Mouse (Mus musculus): ENCODE results near the gene Olfr328. TPM values are rescaled to one million over a fixed set of nuclear protein-coding genes. Genes with fewer than 3 reads are reported as not detected.
"Not testable (repeated sequence)": the region's sequence is repeated elsewhere in the genome, so short reads cannot be mapped to it uniquely, and the experiment has no call there.

Gene Olfr328
- polyA plus RNA-seq, 1 experiment from 2014 or later, result not detected

GRCm38 (mm10) chr11:58546322-58546721, 9.1 kb downstream of the Olfr328 start, which contains the start of gene Olfr329-ps:
Gene Olfr329-ps (minus strand): TSS chr11:58546422.
- Histone ChIP-seq H3K27me3 (ENCODE audit: insufficient read depth, low read length) (no peaks in the 10 kb centered on the region), H3K27ac (ENCODE audit: low read depth) (no peak within 1 kb of the TSS), H3K9me3 (ENCODE audit: low read length) (no peaks in the 10 kb centered on the region), H3K4me1 (ENCODE audit: insufficient read depth) (no peaks in the 10 kb centered on the region), H3K9ac (replicated peaks) (no peak within 1 kb of the TSS), H3K4me3 (ENCODE audit: low read depth, low read length) (no peak within 1 kb of the TSS), H3K4me2 (ENCODE audit: low read depth, low read length) (no peak within 1 kb of the TSS), H3K36me3 (replicated peaks; ENCODE audit: insufficient read depth, low read length) (no peaks in the 10 kb centered on the region)
- ATAC-seq (no peak), DNase-seq (no peak)
- no peak for TF ChIP-seq CTCF (IDR thresholded peaks at IDR 0.05; ENCODE audit: low read depth)
- TF ChIP-seq EP300 (IDR thresholded peaks at IDR 0.05; ENCODE audit: low read depth), result no peak
- 77% methylated on average over 5 of the region's 5 CpGs for WGBS (ENCODE audit: insufficient replicate concordance)

GRCm38 (mm10) chr11:58534736-58535135, 20.7 kb downstream of the Olfr328 start, which contains the start of gene Olfr330:
Gene Olfr330 (minus strand): TSS chr11:58534836.
- not testable (repeated sequence) for H3K4me1 ChIP-seq (ENCODE audit: insufficient read depth); H3K36me3 ChIP-seq (replicated peaks; ENCODE audit: insufficient read depth, low read length); H3K9ac ChIP-seq (replicated peaks); H3K27me3 ChIP-seq (ENCODE audit: insufficient read depth, low read length); DNase-seq; ATAC-seq; H3K9me3 ChIP-seq (ENCODE audit: low read length); H3K27ac ChIP-seq (ENCODE audit: low read depth); H3K4me2 ChIP-seq (ENCODE audit: low read depth, low read length); H3K4me3 ChIP-seq (ENCODE audit: low read depth, low read length)

- not testable (repeated sequence) for ATAC-seq; H3K27me3 ChIP-seq (ENCODE audit: insufficient read depth, low read length); H3K4me1 ChIP-seq (ENCODE audit: insufficient read depth); H3K36me3 ChIP-seq (replicated peaks; ENCODE audit: insufficient read depth, low read length); H3K4me2 ChIP-seq (ENCODE audit: low read depth, low read length); H3K4me3 ChIP-seq (ENCODE audit: low read depth, low read length); H3K27ac ChIP-seq (ENCODE audit: low read depth); DNase-seq; H3K9me3 ChIP-seq (ENCODE audit: low read length); H3K9ac ChIP-seq (replicated peaks)
- WGBS (ENCODE audit: insufficient replicate concordance), result 83% methylated on average over 7 of the region's 9 CpGs
These were observed 35.7 kb downstream of the Olfr328 start for GRCm38 (mm10) chr11:58519756-58520155.

- H3K4me1 ChIP-seq (ENCODE audit: insufficient read depth); ATAC-seq; H3K4me2 ChIP-seq (ENCODE audit: low read depth, low read length); DNase-seq; H3K36me3 ChIP-seq (replicated peaks; ENCODE audit: insufficient read depth, low read length); H3K9me3 ChIP-seq (ENCODE audit: low read length); H3K27me3 ChIP-seq (ENCODE audit: insufficient read depth, low read length); H3K27ac ChIP-seq (ENCODE audit: low read depth); H3K4me3 ChIP-seq (ENCODE audit: low read depth, low read length); H3K9ac ChIP-seq (replicated peaks): not testable (repeated sequence)
- WGBS (ENCODE audit: insufficient replicate concordance), result 91% methylated on average over 15 of the region's 18 CpGs
These were observed 36.5 kb downstream of the Olfr328 start for GRCm38 (mm10) chr11:58518916-58519315.

- 73% methylated on average over 19 of the region's 19 CpGs for WGBS (ENCODE audit: insufficient replicate concordance)
- H3K4me3 ChIP-seq (ENCODE audit: low read depth, low read length); H3K27me3 ChIP-seq (ENCODE audit: insufficient read depth, low read length); H3K4me2 ChIP-seq (ENCODE audit: low read depth, low read length); H3K9me3 ChIP-seq (ENCODE audit: low read length); ATAC-seq; H3K36me3 ChIP-seq (replicated peaks; ENCODE audit: insufficient read depth, low read length); H3K4me1 ChIP-seq (ENCODE audit: insufficient read depth); DNase-seq; H3K9ac ChIP-seq (replicated peaks); H3K27ac ChIP-seq (ENCODE audit: low read depth): not testable (repeated sequence)
These were observed 46.4 kb downstream of the Olfr328 start for GRCm38 (mm10) chr11:58509058-58509457.

GRCm38 (mm10) chr11:58502472-58502871, 53.0 kb downstream of the Olfr328 start, which contains the start of gene Olfr331:
Gene Olfr331 (minus strand): TSS chr11:58502572.
- not testable (repeated sequence) for H3K27me3 ChIP-seq (ENCODE audit: insufficient read depth, low read length); H3K4me1 ChIP-seq (ENCODE audit: insufficient read depth); H3K9me3 ChIP-seq (ENCODE audit: low read length); H3K4me3 ChIP-seq (ENCODE audit: low read depth, low read length); ATAC-seq; H3K9ac ChIP-seq (replicated peaks); H3K27ac ChIP-seq (ENCODE audit: low read depth); H3K4me2 ChIP-seq (ENCODE audit: low read depth, low read length); H3K36me3 ChIP-seq (replicated peaks; ENCODE audit: insufficient read depth, low read length); DNase-seq

Other genes with a start within 250 kb of the Olfr328 start
- gene Zfp692, start 248.6 kb downstream of the Olfr328 start, polyA plus RNA-seq (2015; fragmentation: Nextera tagmentation; extraction: Ambion mirVana), result 3.3 and 4.0 TPM in 2 replicates
- 44.4 and 46.2 TPM in 2 replicates for gene Zfp672, start 225.3 kb downstream of the Olfr328 start, polyA plus RNA-seq (2015; fragmentation: Nextera tagmentation; extraction: Ambion mirVana)
- 10.5 and 11.0 TPM in 2 replicates for gene Sh3bp5l, start 224.9 kb downstream of the Olfr328 start, polyA plus RNA-seq (2015; fragmentation: Nextera tagmentation; extraction: Ambion mirVana)
- gene Lypd8, start 176.6 kb downstream of the Olfr328 start, polyA plus RNA-seq (2015; fragmentation: Nextera tagmentation; extraction: Ambion mirVana), result not detected in 2 replicates
- gene 1810065E05Rik, start 134.5 kb downstream of the Olfr328 start, polyA plus RNA-seq (2015; fragmentation: Nextera tagmentation; extraction: Ambion mirVana), result not detected in 2 replicates
- not detected in 2 replicates for gene Gm12253, start 123.1 kb downstream of the Olfr328 start, polyA plus RNA-seq (2015; fragmentation: Nextera tagmentation; extraction: Ambion mirVana)
- gene Lypd9, start 102.7 kb downstream of the Olfr328 start, polyA plus RNA-seq (2015; fragmentation: Nextera tagmentation; extraction: Ambion mirVana), result not detected in 2 replicates
- not detected in 2 replicates for gene Olfr30, start 93.4 kb downstream of the Olfr328 start, polyA plus RNA-seq (2015; fragmentation: Nextera tagmentation; extraction: Ambion mirVana)
- not detected in 2 replicates for gene Olfr332, start 63.1 kb downstream of the Olfr328 start, polyA plus RNA-seq (2015; fragmentation: Nextera tagmentation; extraction: Ambion mirVana)
- not detected in 2 replicates for gene Olfr331, start 53.1 kb downstream of the Olfr328 start, polyA plus RNA-seq (2015; fragmentation: Nextera tagmentation; extraction: Ambion mirVana)
- gene Olfr330, start 20.8 kb downstream of the Olfr328 start, polyA plus RNA-seq (2015; fragmentation: Nextera tagmentation; extraction: Ambion mirVana), result not detected in 2 replicates
- gene Olfr329-ps, start 9.2 kb downstream of the Olfr328 start, polyA plus RNA-seq (2015; fragmentation: Nextera tagmentation; extraction: Ambion mirVana), result not detected in 2 replicates
- gene Olfr224, start 14.9 kb upstream of the Olfr328 start, polyA plus RNA-seq (2015; fragmentation: Nextera tagmentation; extraction: Ambion mirVana), result not detected in 2 replicates
- not detected in 2 replicates for gene Olfr325, start 22.1 kb upstream of the Olfr328 start, polyA plus RNA-seq (2015; fragmentation: Nextera tagmentation; extraction: Ambion mirVana)
- not detected in 2 replicates for gene Olfr324, start 39.5 kb upstream of the Olfr328 start, polyA plus RNA-seq (2015; fragmentation: Nextera tagmentation; extraction: Ambion mirVana)
- not detected in 2 replicates for gene 2210407C18Rik, start 60.4 kb upstream of the Olfr328 start, polyA plus RNA-seq (2015; fragmentation: Nextera tagmentation; extraction: Ambion mirVana)
- gene Olfr323, start 74.9 kb upstream of the Olfr328 start, polyA plus RNA-seq (2015; fragmentation: Nextera tagmentation; extraction: Ambion mirVana), result not detected in 2 replicates
- 5.8 and 5.9 TPM in 2 replicates for gene Trim58, start 84.8 kb upstream of the Olfr328 start, polyA plus RNA-seq (2015; fragmentation: Nextera tagmentation; extraction: Ambion mirVana)
- 0.06 TPM in 1 of 2 replicates, not detected in the other for gene Olfr322, start 103.1 kb upstream of the Olfr328 start, polyA plus RNA-seq (2015; fragmentation: Nextera tagmentation; extraction: Ambion mirVana)
- not detected in 2 replicates for gene Olfr320, start 125.5 kb upstream of the Olfr328 start, polyA plus RNA-seq (2015; fragmentation: Nextera tagmentation; extraction: Ambion mirVana)
- not detected in 2 replicates for gene Olfr319, start 143.5 kb upstream of the Olfr328 start, polyA plus RNA-seq (2015; fragmentation: Nextera tagmentation; extraction: Ambion mirVana)
- not detected in 2 replicates for gene Olfr318, start 168.4 kb upstream of the Olfr328 start, polyA plus RNA-seq (2015; fragmentation: Nextera tagmentation; extraction: Ambion mirVana)
- gene Olfr317, start 183.6 kb upstream of the Olfr328 start, polyA plus RNA-seq (2015; fragmentation: Nextera tagmentation; extraction: Ambion mirVana), result not detected in 2 replicates
- gene Olfr316, start 197.1 kb upstream of the Olfr328 start, polyA plus RNA-seq (2015; fragmentation: Nextera tagmentation; extraction: Ambion mirVana), result not detected in 2 replicates
- not detected in 2 replicates for gene Olfr315, start 217.6 kb upstream of the Olfr328 start, polyA plus RNA-seq (2015; fragmentation: Nextera tagmentation; extraction: Ambion mirVana)
- not detected in 2 replicates for gene Olfr314, start 227.3 kb upstream of the Olfr328 start, polyA plus RNA-seq (2015; fragmentation: Nextera tagmentation; extraction: Ambion mirVana)
- gene Fam183b, start 246.3 kb upstream of the Olfr328 start, polyA plus RNA-seq (2015; fragmentation: Nextera tagmentation; extraction: Ambion mirVana), result 0.25 TPM in 1 of 2 replicates, not detected in the other

Measured in liver, postnatal 0 days (tissue).